Mouse (Mus musculus) erythroblast, embryonic 14.5 days (primary cell): ENCODE results near the gene Cfap97d1.

Experiments used
- GATA1 ChIP-seq: IDR thresholded peaks from 2 replicates; pipeline ENCODE4 v1.6.1; 2012; ENCODE audit warnings: low read length, inconsistent platforms, mixed read lengths
- TAL1 ChIP-seq: IDR thresholded peaks from 3 replicates; pipeline ENCODE4 v1.6.1; 2012; ENCODE audit warnings: low read length, inconsistent platforms, mixed read lengths

DNA sequence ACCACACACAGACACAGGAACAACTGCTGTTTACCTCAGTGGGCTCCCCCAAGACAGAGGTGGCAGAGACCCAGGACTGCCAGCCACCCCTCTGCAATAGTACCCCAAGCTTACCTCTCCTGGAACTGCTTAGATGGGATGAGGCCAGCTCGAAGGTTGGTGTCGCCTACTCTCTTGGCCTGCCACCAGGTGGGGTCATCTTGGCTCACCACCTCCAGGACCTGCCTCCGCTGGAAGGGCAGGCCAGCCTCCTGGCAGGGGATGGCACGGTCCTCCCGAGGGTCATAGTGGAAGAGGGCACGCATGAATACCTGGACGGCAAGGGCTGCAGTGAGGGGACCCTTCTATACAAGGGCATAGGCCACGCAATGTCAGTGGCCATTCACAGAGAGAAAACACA lies 29.1 kb downstream of the Cfap97d1 start:
- no peak for TF ChIP-seq TAL1
- TF ChIP-seq GATA1 = no peak
